Mouse (Mus musculus) urinary bladder, postnatal 14 days (tissue): ENCODE data around the gene Masp2.

Source experiments
- DNase-seq: peaks from one replicate; pipeline ENCODE4 v3.0.0; 2021; ENCODE audit warnings: low spot score

Gene Masp2

DNA sequence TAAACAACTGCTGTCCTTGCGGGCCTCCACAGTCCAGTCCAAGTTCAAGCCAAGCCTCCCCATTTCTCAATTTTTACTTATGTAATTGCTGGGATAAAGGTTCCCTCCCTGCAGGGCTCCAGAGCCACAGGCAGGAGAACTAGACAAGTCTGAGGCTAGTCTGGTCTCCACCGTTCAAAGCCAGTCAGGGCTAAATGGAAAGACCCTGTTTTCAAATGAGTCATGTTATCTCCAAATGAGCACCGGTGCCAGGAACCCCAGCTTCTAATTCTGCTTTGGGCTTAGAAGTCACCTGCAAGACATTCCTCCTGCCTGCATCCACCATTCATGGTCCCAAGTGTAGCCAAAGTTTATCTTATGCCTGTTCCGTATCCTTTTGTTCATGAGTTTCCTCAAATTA, 483 bp upstream of the Masp2 start:
- DNase-seq: no peak

DNA sequence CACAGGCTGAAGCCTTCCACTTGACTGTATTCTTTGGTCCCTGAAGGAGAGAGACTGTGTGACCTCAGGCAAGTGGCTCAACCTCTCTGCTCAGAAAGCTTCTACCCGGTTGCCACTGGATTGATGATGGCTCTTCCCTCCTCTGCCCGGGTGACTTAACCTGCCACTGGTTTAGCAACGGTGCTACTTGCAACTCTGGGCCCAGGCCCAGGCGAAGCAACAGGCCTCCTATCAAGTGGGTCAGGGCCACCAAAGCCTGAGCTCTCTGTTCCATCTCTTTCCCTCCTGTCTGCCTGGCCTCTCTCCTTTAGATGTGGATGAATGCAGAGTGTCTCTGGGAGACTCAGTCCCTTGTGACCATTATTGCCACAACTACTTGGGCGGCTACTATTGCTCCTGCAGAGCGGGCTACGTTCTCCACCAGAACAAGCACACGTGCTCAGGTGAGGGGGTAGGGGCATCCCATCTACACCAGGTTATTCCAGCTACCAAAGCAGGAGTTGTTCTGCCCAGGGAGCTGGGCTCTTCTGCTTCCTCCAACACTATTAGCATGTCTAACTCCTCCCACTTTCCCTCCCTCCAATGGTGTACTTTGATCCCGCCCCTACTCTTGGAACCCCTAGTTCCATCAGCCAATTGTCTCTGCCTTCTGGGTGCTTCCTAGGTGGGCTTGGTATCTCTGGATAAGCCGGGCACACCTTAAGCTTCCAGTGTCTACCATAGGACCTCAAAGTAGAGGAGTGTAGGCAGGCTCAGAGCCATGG, 1.2 kb downstream of the Masp2 start:
- DNase-seq: no peak

DNA sequence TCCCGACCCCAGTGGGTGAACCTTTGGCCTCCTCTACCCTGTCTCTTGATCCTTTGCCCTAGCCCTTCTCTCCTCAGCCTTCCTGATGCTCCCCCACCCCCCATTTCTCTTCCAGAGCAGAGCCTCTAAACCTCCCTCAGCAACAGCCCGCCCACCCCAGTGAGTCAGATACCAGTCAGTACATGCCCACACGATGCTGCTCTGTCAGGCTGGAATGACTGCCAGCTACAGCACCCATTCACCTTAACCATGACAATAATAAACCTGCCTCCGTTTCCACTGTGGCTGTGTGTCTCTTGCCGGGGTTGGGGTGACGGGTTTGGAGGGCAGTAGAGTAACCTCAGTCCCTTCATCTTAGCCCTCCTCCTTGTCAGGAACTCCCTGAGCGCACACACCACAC, 1.8 kb downstream of the Masp2 start:
- DNase-seq: peak; percentile 62

DNA sequence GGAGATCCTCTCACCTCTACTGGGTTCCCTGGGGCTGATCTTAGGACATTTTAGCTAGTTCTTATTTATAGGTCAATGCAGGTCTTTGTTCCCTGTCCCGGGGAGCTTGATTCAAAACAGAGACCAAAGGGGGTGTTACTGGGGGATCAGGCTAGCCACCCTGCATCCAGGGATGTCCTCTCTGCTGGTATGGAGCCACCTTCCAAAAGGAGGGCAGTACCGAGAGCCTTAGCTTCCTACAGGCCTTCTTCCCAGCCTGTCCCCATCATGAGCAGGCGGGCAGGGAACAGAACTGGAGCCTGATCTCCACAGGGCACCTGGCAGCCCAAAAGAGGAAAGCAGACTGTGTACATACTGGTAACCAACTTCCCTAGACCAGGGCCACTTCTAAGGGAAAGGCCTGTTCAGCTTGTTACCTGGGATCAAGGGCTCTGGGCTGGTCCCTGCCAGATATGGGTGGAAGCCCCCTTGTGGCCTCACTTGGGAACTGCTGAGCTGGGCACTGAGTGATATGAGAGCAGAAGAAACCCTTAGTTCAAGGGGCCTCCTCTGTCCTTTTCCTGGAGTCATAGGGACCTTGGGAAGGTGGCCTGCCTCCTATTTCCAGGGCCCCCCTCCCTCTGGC, 2.3 kb downstream of the Masp2 start:
- DNase-seq: peak; percentile 78

DNA sequence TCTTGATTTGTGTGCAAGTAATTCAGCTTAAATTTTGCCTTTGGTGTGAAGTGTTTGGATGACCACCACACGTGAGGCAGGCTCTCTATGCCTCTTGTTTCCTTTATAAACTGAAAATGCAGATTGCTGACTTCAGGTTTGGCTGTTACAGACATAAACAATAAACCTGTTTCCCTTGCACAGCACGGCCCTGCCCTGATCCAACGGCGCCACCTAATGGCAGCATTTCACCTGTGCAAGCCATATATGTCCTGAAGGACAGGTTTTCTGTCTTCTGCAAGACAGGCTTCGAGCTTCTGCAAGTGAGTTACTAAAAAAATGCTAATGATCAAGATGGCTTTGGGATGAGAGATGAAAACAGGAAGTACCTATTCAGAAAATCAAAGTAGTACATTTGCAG, 5.4 kb downstream of the Masp2 start:
- peak; percentile 90 for DNase-seq

DNA sequence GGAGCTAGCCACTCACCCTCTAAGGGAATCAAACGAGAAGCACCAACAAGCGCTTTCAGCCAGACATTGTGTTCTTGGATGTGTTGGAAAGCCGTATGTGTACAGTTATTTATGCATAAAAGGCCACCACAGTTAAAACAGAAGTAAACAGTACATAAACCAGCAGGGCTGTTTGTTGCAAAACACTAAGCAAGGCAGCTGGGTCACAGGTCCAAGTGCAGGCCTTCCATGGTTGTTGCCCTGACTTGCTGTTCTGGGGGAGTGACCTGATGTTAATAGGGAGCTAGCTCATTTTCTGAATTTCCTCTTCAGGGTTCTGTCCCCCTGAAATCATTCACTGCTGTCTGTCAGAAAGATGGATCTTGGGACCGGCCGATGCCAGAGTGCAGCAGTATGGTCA, 7.5 kb downstream of the Masp2 start:
- DNase-seq: no peak

DNA sequence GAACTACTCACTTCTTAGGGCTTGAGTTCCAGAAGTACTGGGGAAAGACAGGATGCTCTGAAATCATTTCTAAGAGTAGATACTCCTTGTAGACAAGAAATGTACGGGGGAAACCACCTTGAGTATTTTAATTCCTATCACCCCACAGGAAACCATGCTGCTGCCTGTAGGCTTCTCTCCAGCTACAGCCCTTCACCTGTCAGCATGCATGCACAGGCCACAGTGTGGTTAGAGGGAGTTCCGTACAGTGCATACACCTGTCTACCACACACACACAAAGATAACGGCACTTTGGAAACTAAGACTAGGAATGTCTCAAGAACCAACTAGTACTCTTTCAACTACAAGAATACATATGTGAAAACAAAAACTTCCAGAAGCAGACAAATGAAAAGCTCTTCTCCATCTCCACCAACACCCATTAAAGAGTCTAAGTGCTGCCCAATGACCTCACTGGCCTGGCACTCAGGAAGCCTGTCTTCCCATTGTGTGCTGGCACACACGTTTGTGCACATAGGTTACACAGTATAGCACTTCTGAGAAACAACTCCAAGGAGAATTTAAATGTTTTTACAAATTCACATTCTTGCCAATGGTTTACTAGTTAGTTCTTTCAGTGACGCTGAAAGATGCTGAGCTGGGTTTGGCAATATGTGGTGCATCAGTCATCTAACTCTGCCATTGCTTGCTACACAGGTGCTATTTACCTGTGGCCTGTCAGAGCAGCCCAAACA, 8.4 kb downstream of the Masp2 start:
- DNase-seq: no peak

DNA sequence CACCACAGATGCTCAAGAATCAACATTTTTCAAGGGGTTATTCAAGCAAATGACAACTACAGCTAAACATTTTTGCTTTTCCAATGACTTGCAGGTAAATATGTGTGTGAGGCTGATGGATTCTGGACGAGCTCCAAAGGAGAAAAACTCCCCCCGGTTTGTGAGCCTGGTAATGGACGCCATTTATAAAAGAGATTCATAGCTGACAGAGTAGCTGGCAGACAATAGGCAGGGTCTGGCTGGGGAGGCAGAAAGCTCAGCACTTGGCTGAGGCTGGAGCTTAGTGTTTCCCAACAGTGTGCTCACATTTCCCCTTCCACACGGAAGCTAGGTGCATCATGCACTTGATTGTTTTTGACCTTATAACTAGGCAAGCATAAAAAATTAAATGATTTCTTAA, 10.2 kb downstream of the Masp2 start:
- no peak for DNase-seq

DNA sequence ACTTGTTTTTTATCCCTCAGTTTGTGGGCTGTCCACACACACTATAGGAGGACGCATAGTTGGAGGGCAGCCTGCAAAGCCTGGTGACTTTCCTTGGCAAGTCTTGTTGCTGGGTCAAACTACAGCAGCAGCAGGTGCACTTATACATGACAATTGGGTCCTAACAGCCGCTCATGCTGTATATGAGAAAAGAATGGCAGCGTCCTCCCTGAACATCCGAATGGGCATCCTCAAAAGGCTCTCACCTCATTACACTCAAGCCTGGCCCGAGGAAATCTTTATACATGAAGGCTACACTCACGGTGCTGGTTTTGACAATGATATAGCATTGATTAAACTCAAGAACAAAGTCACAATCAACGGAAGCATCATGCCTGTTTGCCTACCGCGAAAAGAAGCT, 11.4 kb downstream of the Masp2 start:
- DNase-seq: no peak

DNA sequence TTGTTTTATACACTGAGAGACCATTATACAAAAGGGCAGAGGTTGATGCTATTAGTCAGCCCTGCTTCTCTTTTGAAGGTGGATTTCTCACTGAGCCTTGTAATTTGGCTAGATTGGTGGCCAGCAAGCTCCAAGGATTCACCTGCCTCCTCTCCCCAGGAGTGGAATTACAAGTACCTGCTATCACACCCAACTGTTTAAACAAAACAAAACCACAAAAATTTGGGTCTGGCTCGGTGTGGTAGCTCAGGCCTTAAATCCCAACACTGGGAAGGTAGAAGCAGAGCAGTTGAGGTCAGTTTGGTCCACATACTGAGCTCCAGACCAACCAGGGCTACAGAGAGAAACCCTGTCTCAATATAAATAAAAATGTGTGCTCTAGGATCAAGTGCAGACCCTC, 17.5 kb downstream of the Masp2 start:
- no peak for DNase-seq

DNA sequence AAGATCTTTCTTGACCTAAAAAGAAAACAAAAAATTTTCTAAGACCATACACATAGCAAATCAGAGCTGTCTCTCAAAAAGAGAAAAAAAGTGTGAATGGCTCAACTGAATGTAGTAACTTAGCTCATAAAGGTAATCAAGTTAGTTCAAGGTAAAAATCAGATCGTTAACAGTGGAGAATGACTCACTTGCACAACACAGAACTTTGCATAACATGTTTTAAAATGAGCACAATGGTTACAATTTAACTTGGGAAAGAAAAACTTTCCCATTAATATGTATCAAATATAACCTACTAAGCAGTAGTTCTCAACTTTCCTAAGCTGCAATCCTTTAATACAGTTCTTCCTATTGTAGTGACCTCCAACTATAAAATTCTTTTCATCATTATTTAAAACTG, 18.4 kb downstream of the Masp2 start:
- no peak for DNase-seq

DNA sequence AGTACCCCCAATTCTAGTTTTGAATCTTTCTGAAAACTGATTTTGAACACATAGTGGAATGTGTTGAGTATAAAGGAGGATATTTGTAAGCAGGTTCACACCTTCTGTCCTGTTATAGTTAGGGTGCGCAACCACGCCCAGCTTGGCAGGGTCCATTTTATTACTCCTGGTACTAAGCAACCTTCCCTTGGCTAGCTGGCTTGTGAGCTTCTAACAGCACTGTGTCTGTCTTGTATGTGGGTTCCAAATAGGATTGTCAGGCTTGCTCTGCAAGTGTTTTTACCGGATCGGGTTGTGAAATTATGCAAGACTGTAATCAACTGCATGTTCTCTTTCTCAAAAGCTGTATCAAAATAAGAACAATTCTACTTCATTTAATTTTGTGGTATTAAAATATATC, 20.1 kb downstream of the Masp2 start:
- DNase-seq: no peak

DNA sequence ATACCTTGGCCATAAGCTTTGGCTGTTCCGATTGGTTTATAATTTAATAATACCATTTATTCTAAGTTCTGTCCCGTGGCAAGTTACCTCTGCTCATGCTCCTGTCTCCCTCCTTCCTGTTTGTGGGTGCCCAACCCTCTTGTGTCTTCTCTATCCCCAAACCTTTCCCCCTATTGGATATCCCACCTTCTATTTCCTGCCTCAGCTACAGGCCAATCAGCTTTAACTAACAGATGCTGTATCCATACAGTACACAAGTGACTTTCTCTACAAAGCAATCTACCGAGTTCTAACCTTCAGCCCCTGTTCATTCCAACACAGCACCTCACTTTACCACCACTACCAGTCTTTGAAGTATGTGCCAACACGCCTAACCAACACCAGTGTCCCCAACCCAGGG, 21.3 kb downstream of the Masp2 start:
- no peak for DNase-seq

DNA sequence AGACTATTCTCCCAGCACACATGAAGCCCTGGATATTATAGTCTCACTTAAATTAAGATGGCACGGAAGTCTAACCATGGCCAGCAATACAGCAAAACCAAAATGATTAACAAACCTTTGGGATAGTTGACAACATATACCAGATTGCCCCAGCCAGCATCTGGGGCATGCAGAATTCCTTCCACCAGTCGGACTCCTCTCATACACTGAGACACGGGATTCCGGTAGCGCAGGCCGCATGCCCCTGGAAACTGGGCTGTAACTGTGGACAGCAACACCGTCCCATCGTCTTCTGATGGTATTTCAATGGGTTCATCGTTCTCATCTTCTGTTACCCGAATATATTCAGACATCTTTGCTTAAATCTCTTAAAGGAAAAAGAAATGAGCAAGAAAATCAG, 22.7 kb downstream of the Masp2 start:
- DNase-seq: no peak

DNA sequence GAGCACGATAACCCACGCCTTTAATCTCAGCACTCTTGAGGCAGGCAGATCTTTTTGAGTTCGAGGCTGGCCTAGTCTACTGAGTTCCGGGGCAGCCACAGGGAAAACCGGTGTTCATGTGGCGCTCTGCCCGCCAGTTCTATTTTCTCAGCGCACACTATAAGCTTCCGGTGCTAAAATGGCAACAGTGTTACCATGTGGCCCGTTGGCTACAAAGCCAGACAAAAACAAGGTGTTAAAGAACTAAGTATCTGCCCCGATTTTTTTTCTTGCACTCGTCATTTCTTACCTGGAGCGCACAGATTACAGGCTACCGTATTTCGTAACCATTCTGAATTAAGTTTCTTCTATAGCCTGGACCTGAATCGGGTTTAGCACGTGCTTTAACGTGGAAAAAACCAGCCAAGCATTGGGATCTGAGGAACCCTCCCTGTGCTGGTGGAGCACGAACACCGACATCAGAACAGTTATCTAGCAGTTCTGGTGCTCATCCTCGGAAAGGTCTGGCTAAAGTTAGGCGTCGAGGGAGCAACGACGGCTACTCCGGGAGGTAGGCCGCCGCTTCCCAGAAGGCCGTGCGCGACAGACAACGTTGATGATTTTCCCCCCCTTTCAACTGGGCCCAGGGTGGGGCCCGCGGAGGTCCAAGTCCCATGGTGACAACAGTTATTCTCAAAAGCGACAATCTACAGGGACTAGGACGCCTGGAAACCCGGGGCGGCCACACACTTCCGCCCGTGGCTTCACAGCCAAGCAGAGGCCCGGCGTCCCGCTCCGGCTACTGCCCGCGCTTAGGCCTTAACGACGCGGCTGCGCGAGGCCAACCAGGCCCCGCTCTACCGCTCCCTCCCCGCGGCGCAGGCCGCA, 23.6 kb downstream of the Masp2 start:
- DNase-seq: peak; percentile 45

DNA sequence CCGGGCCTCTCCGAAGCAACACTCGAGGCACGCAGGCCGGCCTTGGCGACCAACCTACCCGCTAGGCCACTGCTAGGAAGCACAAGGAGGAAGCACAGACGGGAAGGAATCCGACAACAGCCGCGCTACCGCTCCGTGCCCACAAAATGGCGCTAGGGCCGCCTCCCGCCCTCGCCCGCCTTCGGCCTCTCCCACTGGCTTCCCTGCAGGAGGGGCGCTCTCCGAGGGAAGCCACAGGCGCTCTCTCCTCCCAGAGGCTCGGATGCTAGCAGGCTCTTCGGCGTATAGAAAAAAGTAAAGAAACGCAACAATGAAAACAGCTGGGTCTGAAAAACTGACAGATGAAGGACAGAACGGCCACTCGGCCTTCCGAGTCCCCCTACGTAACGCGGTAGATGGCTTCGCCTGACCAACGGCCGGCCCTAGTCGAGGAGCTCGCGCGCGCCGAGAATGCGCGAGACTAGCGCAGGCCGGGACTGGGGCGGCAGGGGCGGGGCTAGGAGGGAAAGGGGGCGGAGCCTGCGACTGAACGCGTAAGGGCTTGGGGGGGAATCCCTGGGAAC, 24.4 kb downstream of the Masp2 start, which contains the start of gene Tardbp:
Gene Tardbp (minus strand): TSS at position 397 of the 563 bp plus-strand sequence.
- DNase-seq: peak; percentile 97

DNA sequence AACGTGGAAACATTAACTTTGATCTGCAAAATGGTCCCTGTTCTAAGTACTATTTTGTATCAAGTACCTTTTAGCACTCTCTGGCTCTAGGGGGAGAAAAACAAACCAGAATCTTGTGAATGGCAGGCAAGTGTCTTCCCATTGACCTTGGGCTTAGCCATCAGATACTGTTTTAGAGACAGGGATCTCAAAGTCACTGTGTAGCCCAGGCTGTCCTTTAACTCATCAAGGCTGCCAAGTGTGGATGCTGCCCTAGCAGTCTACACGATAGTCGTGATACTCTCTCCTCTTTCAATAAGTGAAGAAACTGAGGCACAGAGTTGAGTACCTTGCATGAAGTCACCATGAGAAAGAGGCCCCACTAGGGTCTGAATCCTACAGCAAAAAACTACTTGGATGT, 24.9 kb downstream of the Masp2 start:
- DNase-seq: no peak

DNA sequence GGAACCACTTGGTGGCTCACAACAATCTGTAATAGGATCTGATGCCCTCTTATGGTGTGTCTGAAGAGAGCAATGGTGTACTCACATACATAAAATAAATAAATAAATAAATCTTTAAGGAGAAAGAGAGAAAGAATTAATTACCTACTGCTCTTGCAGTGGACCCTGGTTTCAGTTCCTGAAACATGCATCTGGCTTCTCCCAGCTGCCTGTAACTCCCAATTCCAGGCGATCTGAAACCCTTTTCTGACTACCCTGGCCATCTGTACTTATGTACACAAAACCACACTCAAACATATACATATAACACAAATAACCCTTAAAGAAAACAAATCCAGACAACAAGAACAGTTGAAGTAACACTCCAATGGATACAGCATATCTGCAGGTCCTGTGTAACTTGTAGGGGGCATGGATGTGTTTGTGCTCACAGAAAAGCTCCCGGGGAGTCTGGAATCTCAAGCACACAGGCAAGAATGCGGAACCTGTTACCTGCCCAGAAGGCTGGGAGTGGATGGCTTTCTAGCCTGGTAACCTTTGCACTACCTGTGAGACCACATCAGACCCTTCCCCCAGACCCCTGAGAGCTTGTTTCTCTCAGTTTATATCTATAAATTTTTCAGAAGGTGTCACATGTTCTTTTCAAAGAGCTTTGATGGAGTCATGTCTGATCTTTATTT, 29.8 kb downstream of the Masp2 start:
- DNase-seq: no peak

DNA sequence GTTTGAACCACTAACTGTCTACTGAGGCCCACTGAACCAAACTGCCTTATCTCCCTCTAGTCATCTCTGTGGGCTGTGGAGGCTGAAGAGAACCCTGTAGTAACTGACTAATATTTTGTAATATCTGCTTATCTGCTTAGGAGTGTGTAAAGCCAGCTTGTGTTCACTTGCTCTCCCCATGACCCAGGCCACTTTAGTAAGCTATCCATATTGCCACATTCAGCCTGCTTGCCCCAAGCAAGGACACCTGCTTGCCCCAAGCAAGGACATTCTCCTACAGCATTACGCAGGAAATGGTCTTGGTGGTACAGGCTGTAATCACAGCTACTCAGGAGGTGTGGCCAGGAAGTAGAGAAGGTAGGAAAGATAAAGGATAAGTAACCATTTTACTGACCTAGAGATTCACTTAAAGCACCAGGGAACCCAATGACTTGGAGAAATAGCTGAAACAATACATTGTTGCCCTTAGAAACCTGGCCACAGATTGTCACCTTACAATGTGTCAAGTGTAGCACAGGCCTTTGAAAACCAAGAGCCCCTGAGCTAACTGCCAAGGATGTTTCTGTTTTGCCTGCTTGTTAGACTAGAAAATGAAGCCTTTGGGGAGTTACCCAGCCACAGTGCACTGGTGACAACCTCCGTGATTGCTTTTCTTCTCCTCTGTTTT, 31.2 kb downstream of the Masp2 start:
- DNase-seq: no peak

DNA sequence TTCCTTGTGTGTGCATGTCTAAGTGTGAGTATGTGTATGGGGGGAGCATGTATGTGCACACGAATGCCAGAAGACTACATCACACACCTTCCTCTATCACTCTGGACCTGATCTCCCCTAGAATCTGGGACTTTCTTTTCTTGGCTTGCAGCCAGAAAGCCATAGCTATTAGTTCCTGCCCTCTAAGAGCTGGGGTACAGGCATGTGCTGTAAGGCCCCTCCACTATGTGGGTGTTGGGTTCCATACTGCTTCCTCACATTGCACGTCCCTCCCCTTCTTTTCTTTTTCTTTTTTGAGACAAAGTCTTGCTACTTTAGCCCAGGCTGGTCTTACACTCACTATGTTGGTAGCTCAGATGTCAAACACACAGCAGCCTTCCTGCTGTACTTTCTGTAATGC, 33.0 kb downstream of the Masp2 start:
- DNase-seq: no peak

DNA sequence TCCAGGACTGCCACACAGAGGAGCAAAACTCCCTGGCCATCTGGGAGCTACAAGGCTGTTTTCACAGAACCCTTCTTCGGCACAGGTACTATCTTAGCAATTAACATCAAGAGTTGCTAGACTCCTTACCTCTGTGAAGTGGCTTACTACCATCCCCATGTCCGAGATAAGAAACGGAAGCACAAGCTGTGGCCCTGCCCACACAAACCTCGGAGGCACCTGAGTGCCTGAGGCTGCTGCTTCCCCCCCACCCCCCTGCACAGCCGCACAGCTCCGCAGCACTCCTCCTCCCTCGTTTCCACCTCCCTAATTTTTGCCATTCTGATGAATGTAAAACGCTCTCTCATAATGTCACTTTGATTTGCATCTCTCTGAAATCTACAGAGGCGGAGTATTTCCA, 35.9 kb downstream of the Masp2 start:
- no peak for DNase-seq
